Mouse (Mus musculus) megakaryocyte, embryonic 14.5 days (primary cell): Measurements from ENCODE around the gene Pramel1. TPM values are rescaled to one million over a fixed set of nuclear protein-coding genes. Genes with fewer than 3 reads are reported as not detected.

Experiments
- polyA plus RNA-seq: library from polyadenylated mRNA; stranded (reverse); fragments of >175 nt; gene quantifications from 2 replicates; pipeline ENCODE4 v1.2.3, GENCODE M21; 2012; ENCODE audit warnings: low replicate concordance; ENCODE audit not compliant: insufficient read depth

Gene Pramel1
- polyA plus RNA-seq, 1 experiment = not detected

Other genes with a start within 250 kb of the Pramel1 start
- gene Prdm2, start 181.4 kb upstream of the Pramel1 start, polyA plus RNA-seq = 1.2 and 4.5 TPM in 2 replicates
- not detected in 2 replicates for gene Pdpn, start 94.9 kb upstream of the Pramel1 start, polyA plus RNA-seq
- gene Lrrc38, start 44.7 kb upstream of the Pramel1 start, polyA plus RNA-seq = not detected in 2 replicates
- 0.29 TPM in 1 of 2 replicates, not detected in the other for gene Pramef8, start 18.0 kb downstream of the Pramel1 start, polyA plus RNA-seq
- gene Oog4, start 55.9 kb downstream of the Pramel1 start, polyA plus RNA-seq = not detected in 2 replicates
- not detected in 2 replicates for gene Gm13043, start 116.9 kb downstream of the Pramel1 start, polyA plus RNA-seq
- not detected in 2 replicates for gene Gm13040, start 141.5 kb downstream of the Pramel1 start, polyA plus RNA-seq
- gene BC080695, start 157.3 kb downstream of the Pramel1 start, polyA plus RNA-seq = not detected in 2 replicates
- not detected in 2 replicates for gene Gm13057, start 157.3 kb downstream of the Pramel1 start, polyA plus RNA-seq
- gene Gm13083, start 220.6 kb downstream of the Pramel1 start, polyA plus RNA-seq = not detected in 2 replicates